ENCODE assay signal across 29 mouse cellular contexts in the genomic region with DNA sequence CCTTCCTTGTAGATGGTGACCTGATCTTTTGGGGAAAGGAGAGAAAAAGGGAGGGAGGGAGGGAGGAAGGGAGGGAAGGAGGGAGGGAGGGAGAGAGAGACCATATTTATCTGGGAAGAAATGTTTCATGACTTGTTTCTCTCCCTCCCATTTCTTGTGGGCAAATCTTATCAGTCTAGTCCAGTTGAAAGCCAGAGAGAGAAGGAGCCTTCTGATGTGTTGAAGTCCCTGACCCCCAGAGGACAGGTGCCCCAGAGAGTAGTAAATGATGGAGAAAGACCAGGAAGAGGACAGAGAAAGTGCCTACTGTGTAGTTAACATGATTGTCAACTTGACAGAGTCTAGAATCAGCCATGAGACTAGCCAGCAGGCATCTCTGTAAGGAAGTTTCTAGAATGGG. TPM values are rescaled to one million over a fixed set of nuclear protein-coding genes. Genes with fewer than 3 reads are reported as not detected.
DNase-seq lines count a peak whose midpoint lies in the region; ATAC-seq and TF ChIP-seq lines count a peak whose summit lies in the region.
"Had no signal": no experiment of that assay in that cellular context is flagged by ENCODE, and none has a peak within 500 bp of the region (broad histone marks: within the 10 kb centered on the region; RNA-seq: fewer than 3 reads in every experiment).

No protein-coding gene starts in this region.

- no peak overlapping the region for H3K4me2 ChIP-seq in liver, embryonic 11.5 days
- H3K4me2 ChIP-seq in liver, embryonic 14.5 days (ENCODE audit: low read depth): peak overlapping the region; percentile 20; the same call in 1 of the 2 replicates
- H3K4me2 ChIP-seq in forebrain, embryonic 14.5 days (ENCODE audit: low read length): no peak overlapping the region
- H3K4me2 ChIP-seq: embryonic facial prominence, embryonic 13.5 days; forebrain, embryonic 12.5 days; heart, embryonic 12.5 days; heart, embryonic 15.5 days; hindbrain, embryonic 13.5 days had no signal

- H3K4me1 ChIP-seq in liver, embryonic 11.5 days (replicated peaks; ENCODE audit: control insufficient read depth, insufficient read depth, low read length): peaks cover 15% of the 10 kb centered on the region
- peaks cover 16 to 39% of the 10 kb centered on the region in 2 experiments; a peak in 3 of 4 replicates for H3K4me1 ChIP-seq in ES-E14 (ENCODE audit: control insufficient read depth in 2 of 2, insufficient read depth in 2 of 2, low read length in 2 of 2, poor library complexity in 1 of 2)
- H3K4me1 ChIP-seq in liver, embryonic 14.5 days (replicated peaks; ENCODE audit: control insufficient read depth in 2 of 2, insufficient read depth in 2 of 2, low read length in 1 of 2): peaks cover 3 to 22% of the 10 kb centered on the region in 2 experiments
- no peaks in the 10 kb centered on the region for H3K4me1 ChIP-seq in forebrain, embryonic 14.5 days (ENCODE audit: control insufficient read depth, insufficient read depth, low read length)

- H3K4me3 ChIP-seq in liver, embryonic 11.5 days (ENCODE audit: low read depth, low read length): no peak overlapping the region
- H3K4me3 ChIP-seq in ES-E14 (ENCODE audit: insufficient read depth in 1 of 2, low read depth in 1 of 2, low read length in 2 of 2, poor library complexity in 1 of 2, severe bottlenecking in 1 of 2): no peak overlapping the region
- H3K4me3 ChIP-seq in liver, embryonic 14.5 days (ENCODE audit: insufficient read depth in 1 of 2, low read depth in 2 of 2, low read length in 2 of 2): no peak overlapping the region
- H3K4me3 ChIP-seq in forebrain, embryonic 14.5 days (ENCODE audit: low read depth, low read length): no peak overlapping the region
- H3K4me3 ChIP-seq: embryonic facial prominence, embryonic 10.5 days; embryonic facial prominence, embryonic 13.5 days; erythroblast, embryonic 14.5 days; forebrain, embryonic 12.5 days; heart, embryonic 12.5 days; heart, embryonic 15.5 days; hindbrain, embryonic 10.5 days; hindbrain, embryonic 13.5 days had no signal

- no peak for TF ChIP-seq CTCF in liver, embryonic 14.5 days (IDR thresholded peaks at IDR 0.05; ENCODE audit: low read depth)

- in situ Hi-C loops in ES-E14 (cut with MboI; ENCODE audit: low sequenced_read_pairs in 2 of 2, unreplicated experiment in 2 of 2): no loop called here

- TF ChIP-seq EP300 in liver, embryonic 14.5 days (IDR thresholded peaks at IDR 0.05; ENCODE audit: low read depth): no peak; the same call in 1 of the 2 replicates

- ATAC-seq in liver, embryonic 11.5 days (replicated peaks; ENCODE audit: low FRiP score): peak; percentile 81
- peak; percentile 64; the same call in 1 of the 2 replicates for ATAC-seq in liver, embryonic 14.5 days (ENCODE audit: insufficient read depth)
- ATAC-seq in forebrain, embryonic 14.5 days: no peak
- ATAC-seq: forebrain, embryonic 16.5 days; hindbrain, embryonic 16.5 days had no signal

- no peaks in the 10 kb centered on the region for H3K9me3 ChIP-seq in liver, embryonic 11.5 days (ENCODE audit: control insufficient read depth, low read length)
- H3K9me3 ChIP-seq in ES-E14 (ENCODE audit: control insufficient read depth, insufficient read depth, low read depth, low read length): no peaks in the 10 kb centered on the region
- H3K9me3 ChIP-seq in liver, embryonic 14.5 days (ENCODE audit: control insufficient read depth, low read length): no peaks in the 10 kb centered on the region
- H3K9me3 ChIP-seq in forebrain, embryonic 14.5 days (replicated peaks; ENCODE audit: control insufficient read depth, low read length): no peaks in the 10 kb centered on the region
- H3K9me3 ChIP-seq: embryonic facial prominence, embryonic 10.5 days; embryonic facial prominence, embryonic 13.5 days; forebrain, embryonic 12.5 days; G1E; heart, embryonic 12.5 days; heart, embryonic 15.5 days; hindbrain, embryonic 10.5 days; hindbrain, embryonic 13.5 days had no signal

- H3K9ac ChIP-seq in liver, embryonic 11.5 days (ENCODE audit: low read depth, low read length): no peak overlapping the region
- H3K9ac ChIP-seq in ES-E14 (ENCODE audit: insufficient read depth, low read depth, low read length, poor library complexity, severe bottlenecking): no peak overlapping the region
- H3K9ac ChIP-seq in liver, embryonic 14.5 days (replicated peaks): no peak overlapping the region; the same call in 1 of the 2 replicates
- H3K9ac ChIP-seq in forebrain, embryonic 14.5 days (ENCODE audit: low read length): no peak overlapping the region
- H3K9ac ChIP-seq: embryonic facial prominence, embryonic 13.5 days; forebrain, embryonic 12.5 days; heart, embryonic 12.5 days; heart, embryonic 15.5 days; hindbrain, embryonic 13.5 days had no signal

- H3K36me3 ChIP-seq in liver, embryonic 11.5 days (ENCODE audit: control insufficient read depth, insufficient read depth, low read length): no peaks in the 10 kb centered on the region
- H3K36me3 ChIP-seq in ES-E14 (ENCODE audit: control insufficient read depth, insufficient read depth, low read length, poor library complexity, severe bottlenecking): no peaks in the 10 kb centered on the region
- no peaks in the 10 kb centered on the region for H3K36me3 ChIP-seq in liver, embryonic 14.5 days (replicated peaks; ENCODE audit: control insufficient read depth, insufficient read depth, low read depth)
- no peaks in the 10 kb centered on the region for H3K36me3 ChIP-seq in forebrain, embryonic 14.5 days (ENCODE audit: control insufficient read depth, insufficient read depth, low read length)
- H3K36me3 ChIP-seq: embryonic facial prominence, embryonic 10.5 days; embryonic facial prominence, embryonic 13.5 days; forebrain, embryonic 12.5 days; G1E; heart, embryonic 12.5 days; heart, embryonic 15.5 days; hindbrain, embryonic 10.5 days; hindbrain, embryonic 13.5 days had no signal

- no peak overlapping the region for H3K27ac ChIP-seq in liver, embryonic 11.5 days (ENCODE audit: low read depth, low read length)
- peak overlapping the region; percentile 93; the same call in 1 of the 2 replicates for H3K27ac ChIP-seq in ES-E14 (ENCODE audit: insufficient read depth, low read depth, low read length, poor library complexity, severe bottlenecking)
- H3K27ac ChIP-seq in liver, embryonic 14.5 days: no peak overlapping the region
- H3K27ac ChIP-seq in forebrain, embryonic 14.5 days (ENCODE audit: low read depth, low read length): no peak overlapping the region
- H3K27ac ChIP-seq: embryonic facial prominence, embryonic 10.5 days; embryonic facial prominence, embryonic 13.5 days; forebrain, embryonic 12.5 days; heart, embryonic 15.5 days; hindbrain, embryonic 10.5 days; hindbrain, embryonic 13.5 days had no signal

- no peaks in the 10 kb centered on the region for H3K27me3 ChIP-seq in liver, embryonic 11.5 days (replicated peaks; ENCODE audit: control insufficient read depth, insufficient read depth, low read length)
- no peaks in the 10 kb centered on the region for H3K27me3 ChIP-seq in liver, embryonic 14.5 days (ENCODE audit: control insufficient read depth, insufficient read depth, low read length)
- H3K27me3 ChIP-seq in forebrain, embryonic 14.5 days (replicated peaks; ENCODE audit: control insufficient read depth, insufficient read depth, low read length): no peaks in the 10 kb centered on the region
- H3K27me3 ChIP-seq: CH12.LX; embryonic facial prominence, embryonic 13.5 days; forebrain, embryonic 12.5 days; heart, embryonic 12.5 days; heart, embryonic 15.5 days had no signal

- no peak for DNase-seq in liver, embryonic 11.5 days (ENCODE audit: low spot score)
- no peak for DNase-seq in liver
- DNase-seq in ES-E14 (ENCODE audit: low read depth, low spot score): no peak
- DNase-seq in liver, embryonic 14.5 days (ENCODE audit: low read depth in 3 of 3, low spot score in 3 of 3): peak in 1 of 3 experiments; percentile 31
- DNase-seq in forebrain, embryonic 14.5 days (ENCODE audit: low spot score): no peak
- DNase-seq in B cell, adult 2 months: no peak
- DNase-seq in lung, postnatal 36 days: no peak
- DNase-seq: adrenal gland, adult 2 months; adrenal gland, postnatal 14 days; cerebellum, adult 11 months; cerebellum, adult 2 months; cerebellum, adult 9-11 months; cerebellum, postnatal 25 days; gastrocnemius, postnatal 25 days; heart, adult 18-20 months; heart, postnatal 10 days; heart, postnatal 36 days had no signal

RNA-seq across cellular contexts. Expression of a gene that starts 6.2 kb away (rescaled TPM):
- 19.9 and 21.6 TPM in 2 replicates for polyA plus RNA-seq in liver, embryonic 11.5 days (2014; fragmentation: Nextera tagmentation; extraction: Ambion mirVana)
- total RNA-seq in ES-E14 (2012; rRNA removed): 98.8 and 99.2 TPM in 2 replicates
- polyA plus RNA-seq in liver, embryonic 14.5 days (2012; rRNA removed): 7.2 and 8.5 TPM in 2 replicates
- 20.4 and 21.7 TPM in 2 replicates for polyA plus RNA-seq in liver, embryonic 14.5 days (2014; fragmentation: Nextera tagmentation; extraction: Ambion mirVana)
- 9.5 and 13.0 TPM in 2 replicates for polyA plus RNA-seq in forebrain, embryonic 14.5 days (2014; fragmentation: Nextera tagmentation; extraction: Ambion mirVana)

RNA-seq across cellular contexts. Expression of a gene that starts 12.1 kb away (rescaled TPM):
- polyA plus RNA-seq in liver, embryonic 11.5 days (2014; fragmentation: Nextera tagmentation; extraction: Ambion mirVana): 4.3 and 5.4 TPM in 2 replicates
- 39.8 and 56.3 TPM in 2 replicates for total RNA-seq in ES-E14 (2012; rRNA removed)
- polyA plus RNA-seq in liver, embryonic 14.5 days (2012; rRNA removed): 7.6 and 8.6 TPM in 2 replicates
- 1.6 and 2.4 TPM in 2 replicates for polyA plus RNA-seq in liver, embryonic 14.5 days (2014; fragmentation: Nextera tagmentation; extraction: Ambion mirVana)
- polyA plus RNA-seq in forebrain, embryonic 14.5 days (2014; fragmentation: Nextera tagmentation; extraction: Ambion mirVana): 2.2 and 3.1 TPM in 2 replicates
- total RNA-seq: CH12.LX had no signal
- polyA plus RNA-seq: G1E had no signal

RNA-seq across cellular contexts. Expression of a gene that starts 28.7 kb away (rescaled TPM):
- polyA plus RNA-seq in liver, embryonic 11.5 days (2014; fragmentation: Nextera tagmentation; extraction: Ambion mirVana): 15.2 and 15.8 TPM in 2 replicates
- total RNA-seq in ES-E14 (2012; rRNA removed): 45.9 and 78.1 TPM in 2 replicates
- polyA plus RNA-seq in liver, embryonic 14.5 days (2012; rRNA removed): 6.8 and 8.5 TPM in 2 replicates
- polyA plus RNA-seq in liver, embryonic 14.5 days (2014; fragmentation: Nextera tagmentation; extraction: Ambion mirVana): 3.9 and 4.2 TPM in 2 replicates
- polyA plus RNA-seq in forebrain, embryonic 14.5 days (2014; fragmentation: Nextera tagmentation; extraction: Ambion mirVana): 19.5 and 28.0 TPM in 2 replicates

RNA-seq across cellular contexts. Expression of a gene that starts 44.8 kb away (rescaled TPM):
- polyA plus RNA-seq in liver, embryonic 11.5 days (2014; fragmentation: Nextera tagmentation; extraction: Ambion mirVana): 17.6 and 18.1 TPM in 2 replicates
- total RNA-seq in ES-E14 (2012; rRNA removed): 23.2 and 23.4 TPM in 2 replicates
- polyA plus RNA-seq in liver, embryonic 14.5 days (2012; rRNA removed): 8.1 and 8.6 TPM in 2 replicates
- 9.1 and 11.6 TPM in 2 replicates for polyA plus RNA-seq in liver, embryonic 14.5 days (2014; fragmentation: Nextera tagmentation; extraction: Ambion mirVana)
- 13.2 and 19.5 TPM in 2 replicates for polyA plus RNA-seq in forebrain, embryonic 14.5 days (2014; fragmentation: Nextera tagmentation; extraction: Ambion mirVana)

RNA-seq across cellular contexts. Expression of a gene that starts 48.9 kb away (rescaled TPM):
- 9.3 and 10.5 TPM in 2 replicates for polyA plus RNA-seq in liver, embryonic 11.5 days (2014; fragmentation: Nextera tagmentation; extraction: Ambion mirVana)
- total RNA-seq in ES-E14 (2012; rRNA removed): 2.9 and 3.1 TPM in 2 replicates
- polyA plus RNA-seq in liver, embryonic 14.5 days (2012; rRNA removed): 1.5 and 1.6 TPM in 2 replicates
- polyA plus RNA-seq in liver, embryonic 14.5 days (2014; fragmentation: Nextera tagmentation; extraction: Ambion mirVana): 1.4 TPM in 2 replicates
- polyA plus RNA-seq in forebrain, embryonic 14.5 days (2014; fragmentation: Nextera tagmentation; extraction: Ambion mirVana): 166 TPM in 2 replicates
